Mouse (Mus musculus) bone marrow, adult 2 months (tissue): ENCODE measurements at regions not wholly inside any gene's neighbourhood (a gene's known extent, or its start where the extent isn't known, plus 50 kb on each side); places are given as distances from the start of the nearest gene placed in this dataset.

Source experiments
- CTCF ChIP-seq: fragments of 200-500 bp; IDR thresholded peaks from 2 replicates; pipeline ENCODE4 v1.5.1; 2011; ENCODE audit warnings: low read length, control low read depth; ENCODE audit not compliant: control insufficient read depth, insufficient read depth
- POLR2A ChIP-seq: fragments of 200-500 bp; IDR thresholded peaks from 2 replicates; pipeline ENCODE4 v1.6.1; 2011; ENCODE audit warnings: low read depth, mild to moderate bottlenecking, control low read depth, low read length, borderline replicate concordance; ENCODE audit not compliant: control insufficient read depth

DNA sequence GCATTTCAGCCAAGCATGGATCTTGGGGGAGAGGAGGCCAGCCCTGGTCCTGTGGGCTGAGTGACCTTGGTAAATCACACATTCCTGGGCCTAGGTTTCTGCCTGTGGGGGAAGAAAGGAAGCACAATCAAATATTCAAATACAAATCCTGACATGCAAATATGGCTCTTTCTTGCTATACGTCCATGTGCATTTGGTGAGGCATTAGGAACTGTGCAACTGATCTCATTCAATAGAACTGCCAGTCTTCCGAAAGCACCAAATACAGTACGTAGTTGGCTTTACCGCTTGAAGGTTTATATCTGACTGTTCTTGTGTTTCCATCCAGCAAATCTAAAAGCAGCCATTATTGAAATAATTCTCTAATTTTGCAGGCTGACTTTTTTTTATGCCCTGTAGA, 278.9 kb downstream of the Sox11 start:
- TF ChIP-seq CTCF (no peak), POLR2A (no peak)
